Mouse (Mus musculus) telencephalon, adult 2 months (tissue): Measurements from ENCODE around the gene Gcn1l1.
"Not testable (repeated sequence)": the region's sequence is repeated elsewhere in the genome, so short reads cannot be mapped to it uniquely, and the experiment has no call there.

Experiments
- DNase-seq: peaks from one replicate; pipeline ENCODE4 v3.0.0-alpha.2; 2011; ENCODE audit warnings: low read depth, low spot score

The Gcn1l1 gene

DNA sequence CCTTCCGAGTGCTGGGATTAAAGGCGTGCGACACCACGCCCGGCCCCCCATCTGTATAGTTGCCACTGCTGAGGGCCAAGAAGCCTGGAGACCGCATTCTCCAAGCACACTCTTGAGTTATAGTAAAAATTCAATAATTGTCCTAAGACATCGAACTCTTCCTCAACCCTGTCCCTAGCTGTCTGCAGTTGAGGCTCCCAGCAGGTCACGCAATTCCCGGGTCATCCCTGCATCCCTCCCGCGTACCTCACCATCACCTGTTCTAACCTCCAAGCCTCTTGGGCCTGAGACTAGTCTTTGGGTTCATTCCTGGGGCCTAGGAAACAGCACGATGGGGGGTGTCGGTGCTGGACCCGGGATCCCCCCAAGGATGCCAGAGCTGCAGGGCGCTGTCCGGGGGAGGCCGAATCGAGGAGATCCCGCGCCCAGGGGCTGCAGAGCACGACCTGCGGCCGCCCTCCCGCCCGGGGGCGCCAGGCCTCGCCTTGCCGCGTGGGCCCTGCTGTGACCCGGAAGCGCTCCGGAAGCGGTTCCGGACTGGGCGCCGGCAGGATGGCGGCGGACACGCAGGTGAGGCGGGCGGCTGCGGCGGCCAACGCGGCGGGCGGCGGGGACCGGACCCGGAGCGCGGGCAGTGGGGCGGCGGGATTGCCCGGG lies at the start of gene Gcn1l1:
TSS of gene Gcn1l1 (plus strand) at position 518 of the 657 bp plus-strand sequence.
- DNase-seq: no peak

GRCm38 (mm10) chr5:115516081-115516907 lies 48.8 kb upstream of the Gcn1l1 start:
- no peak for DNase-seq

DNA sequence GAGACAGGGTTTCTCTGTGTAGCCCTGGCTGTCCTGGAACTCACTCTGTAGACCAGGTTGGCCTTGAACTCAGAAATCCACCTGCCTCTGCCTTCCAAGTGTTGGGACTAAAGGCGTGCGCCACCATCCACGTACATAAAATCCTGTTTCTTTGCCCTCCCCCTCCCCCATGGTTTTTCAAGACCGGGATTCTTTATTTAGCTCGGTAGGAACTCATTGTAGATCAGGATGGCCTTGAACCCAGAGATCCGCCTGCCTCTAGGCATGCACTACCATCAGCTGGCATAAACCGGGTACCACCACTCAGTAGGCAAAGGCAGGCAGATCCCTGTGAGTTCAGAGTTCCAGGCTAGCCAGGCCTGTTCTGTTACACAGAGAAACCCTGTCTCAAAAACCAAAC lies 48.1 kb upstream of the Gcn1l1 start:
- no peak for DNase-seq

DNA sequence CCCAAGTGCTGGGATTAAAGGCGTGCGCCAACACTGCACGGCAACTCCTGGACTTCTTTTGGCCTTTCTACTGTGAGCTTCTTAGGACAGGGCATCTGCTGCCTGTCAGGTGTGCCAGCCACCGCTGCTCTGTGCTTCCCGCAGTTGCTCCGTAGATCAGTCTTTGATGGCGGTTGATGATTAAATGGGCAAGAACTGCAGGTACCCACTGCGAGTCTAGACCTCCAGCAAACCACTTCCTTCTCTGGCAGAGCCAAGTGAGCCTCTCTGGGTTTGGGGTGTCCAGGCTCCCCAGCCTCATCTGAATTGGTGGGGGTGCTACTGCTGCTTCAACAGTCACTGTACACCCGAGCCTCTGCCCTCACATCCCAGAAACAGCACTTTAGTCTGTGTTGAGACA lies 47.6 kb upstream of the Gcn1l1 start:
- no peak for DNase-seq

- not testable (repeated sequence) for DNase-seq
These were observed 46.8 kb upstream of the Gcn1l1 start for GRCm38 (mm10) chr5:115518214-115518613.

- DNase-seq: no peak
These were observed 44.7 kb upstream of the Gcn1l1 start for GRCm38 (mm10) chr5:115520325-115520869.

DNA sequence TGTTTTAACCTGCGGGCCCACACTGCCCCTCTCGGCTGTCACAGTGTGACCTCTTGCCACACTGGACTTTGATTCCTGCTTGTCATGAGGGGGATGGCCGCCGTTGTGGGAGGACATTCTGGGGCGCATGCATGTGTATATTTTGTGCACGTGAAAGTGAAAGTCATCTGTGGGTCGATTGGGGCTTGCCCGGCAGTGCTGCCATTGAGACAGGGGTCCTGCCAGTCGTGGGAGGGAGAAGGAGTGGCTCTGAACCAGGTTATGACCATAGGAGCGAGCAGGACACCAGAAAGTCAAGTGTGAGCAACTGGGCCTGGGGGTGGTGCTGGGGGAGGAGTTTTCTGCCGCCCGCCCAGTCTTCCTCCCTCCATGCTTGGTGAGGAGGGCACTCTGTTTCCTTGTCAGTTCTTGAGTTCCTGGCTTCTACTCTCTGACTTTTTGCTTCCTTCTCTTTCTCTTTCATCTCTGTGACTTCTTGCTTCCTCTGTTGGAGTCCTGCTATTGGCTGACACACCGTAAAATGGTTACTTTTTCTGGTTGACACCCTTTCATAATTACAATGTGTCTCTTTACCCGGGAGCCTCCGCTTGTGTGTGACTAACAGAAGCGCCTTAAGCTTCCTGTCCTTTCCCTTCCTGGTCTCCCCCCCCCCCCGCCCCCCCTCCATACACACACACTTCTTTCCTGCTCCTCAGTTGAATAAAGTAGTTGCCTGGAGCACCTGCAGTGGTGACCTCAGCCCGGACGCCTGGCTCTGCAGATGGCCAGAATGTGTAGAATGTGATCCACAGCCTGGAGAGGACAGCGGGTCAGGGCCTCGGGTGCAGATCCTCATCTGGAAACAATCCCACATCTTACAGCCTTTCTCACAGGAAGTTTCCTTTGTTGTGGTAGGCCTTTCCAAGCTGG lies 43.2 kb upstream of the Gcn1l1 start:
- DNase-seq: no peak

GRCm38 (mm10) chr5:115522531-115522930 lies 42.5 kb upstream of the Gcn1l1 start:
- no peak for DNase-seq

DNA sequence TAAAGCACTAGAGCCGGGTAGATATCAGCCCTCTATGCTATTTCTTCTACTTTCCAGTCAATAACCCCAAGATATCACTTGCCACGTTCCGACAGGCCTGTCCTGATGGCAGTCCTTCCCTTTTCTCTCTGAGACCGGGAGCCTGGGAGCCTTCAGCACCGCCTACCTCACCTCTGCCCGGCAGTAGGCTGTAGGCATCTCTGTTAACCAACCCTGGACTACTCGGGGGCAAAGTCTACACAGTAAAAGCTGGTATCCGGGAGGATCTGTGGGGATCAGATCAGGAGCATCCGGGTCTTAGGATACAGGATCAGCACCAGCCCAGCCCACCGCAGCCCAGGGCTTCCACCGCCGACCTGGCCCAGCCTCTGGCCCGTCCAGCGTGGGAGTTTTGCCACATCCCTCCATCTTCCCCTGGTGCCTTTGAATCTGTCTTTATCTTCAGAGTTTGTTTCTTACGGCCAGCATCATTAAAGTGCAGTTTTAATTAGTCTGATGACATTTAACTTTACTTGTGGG lies 42.0 kb upstream of the Gcn1l1 start:
- DNase-seq: no peak

DNA sequence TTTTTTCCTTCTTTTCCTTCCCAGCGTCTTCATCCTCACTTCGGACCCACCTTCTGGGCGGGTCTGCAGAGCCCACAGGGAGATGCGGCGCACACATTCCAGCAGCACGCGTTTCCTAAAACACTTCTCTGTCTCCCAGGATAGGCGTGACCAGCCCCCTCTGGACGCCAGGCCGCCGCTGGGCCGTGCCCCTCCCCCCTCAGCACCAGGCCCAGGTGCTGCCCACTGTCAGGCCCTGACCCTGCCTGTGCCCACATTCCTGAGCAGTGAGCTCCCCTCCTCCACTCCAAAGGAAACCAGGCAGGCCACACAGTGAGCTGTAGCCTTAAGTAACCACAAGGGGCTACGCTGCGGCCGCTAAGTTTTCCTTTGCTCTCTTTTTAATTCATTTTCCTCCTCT lies 41.1 kb upstream of the Gcn1l1 start:
- no peak for DNase-seq

DNA sequence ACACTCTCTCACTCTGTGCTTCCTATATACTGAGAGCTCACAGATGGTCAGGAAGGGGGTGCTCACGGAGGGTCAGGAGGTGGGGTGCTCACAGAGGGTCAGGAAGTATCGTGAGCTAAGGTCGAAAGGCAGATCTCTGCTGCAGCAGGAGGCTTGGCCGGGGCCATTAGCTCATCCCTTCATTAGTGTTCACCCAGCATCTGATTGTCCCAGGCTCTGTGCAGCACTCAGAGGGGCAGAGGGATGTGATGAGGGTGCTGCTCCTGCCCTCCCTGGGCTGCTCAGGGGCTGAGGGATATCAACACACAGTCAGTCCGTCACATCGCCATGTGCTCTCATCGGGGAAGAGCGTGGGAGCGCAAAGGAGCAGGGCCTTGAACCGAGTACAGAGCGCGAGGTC lies 40.6 kb upstream of the Gcn1l1 start:
- no peak for DNase-seq

GRCm38 (mm10) chr5:115525416-115525815 lies 39.6 kb upstream of the Gcn1l1 start:
- no peak for DNase-seq

- no peak for DNase-seq
These were observed 39.1 kb upstream of the Gcn1l1 start for GRCm38 (mm10) chr5:115525943-115526342.

DNA sequence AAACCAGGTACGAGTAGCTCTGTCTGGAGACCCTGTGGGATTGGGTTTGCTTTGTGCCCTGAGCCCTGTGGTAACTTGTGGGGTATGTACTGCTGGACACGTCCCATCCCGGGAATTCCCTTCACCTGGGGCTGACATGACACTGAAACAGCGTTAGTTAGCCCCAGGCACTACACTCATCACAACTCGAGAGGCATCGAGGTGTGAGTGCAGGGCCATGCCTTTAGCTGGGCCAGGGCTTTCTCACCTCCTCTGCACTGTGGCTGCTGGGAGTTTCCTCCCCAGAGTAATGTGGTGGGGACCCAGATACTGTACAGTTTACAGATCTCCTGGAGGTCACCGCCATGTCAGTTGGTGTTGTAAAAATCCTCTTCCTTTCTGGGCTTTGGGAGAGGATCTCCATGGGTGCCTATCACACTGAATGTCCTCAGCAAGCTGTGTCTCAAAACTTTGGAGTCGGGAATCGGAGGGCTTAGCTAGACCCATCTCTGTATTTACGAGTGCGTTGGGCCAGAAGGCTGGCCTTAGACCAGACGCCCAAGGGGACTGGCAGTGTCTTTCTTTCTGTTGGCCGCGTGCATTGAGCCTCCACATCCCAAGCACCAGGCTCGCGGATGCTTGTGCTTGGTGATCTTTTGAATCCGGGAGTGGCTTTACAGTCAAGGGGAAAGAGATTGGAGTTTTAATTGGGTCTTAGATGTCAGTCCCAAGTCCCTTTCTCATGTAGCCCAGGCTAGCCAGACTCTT lies 38.4 kb upstream of the Gcn1l1 start:
- no peak for DNase-seq

- DNase-seq: no peak
These were observed 36.9 kb upstream of the Gcn1l1 start for GRCm38 (mm10) chr5:115528128-115528527.

GRCm38 (mm10) chr5:115529364-115529741 lies 35.7 kb upstream of the Gcn1l1 start:
- no peak for DNase-seq

DNA sequence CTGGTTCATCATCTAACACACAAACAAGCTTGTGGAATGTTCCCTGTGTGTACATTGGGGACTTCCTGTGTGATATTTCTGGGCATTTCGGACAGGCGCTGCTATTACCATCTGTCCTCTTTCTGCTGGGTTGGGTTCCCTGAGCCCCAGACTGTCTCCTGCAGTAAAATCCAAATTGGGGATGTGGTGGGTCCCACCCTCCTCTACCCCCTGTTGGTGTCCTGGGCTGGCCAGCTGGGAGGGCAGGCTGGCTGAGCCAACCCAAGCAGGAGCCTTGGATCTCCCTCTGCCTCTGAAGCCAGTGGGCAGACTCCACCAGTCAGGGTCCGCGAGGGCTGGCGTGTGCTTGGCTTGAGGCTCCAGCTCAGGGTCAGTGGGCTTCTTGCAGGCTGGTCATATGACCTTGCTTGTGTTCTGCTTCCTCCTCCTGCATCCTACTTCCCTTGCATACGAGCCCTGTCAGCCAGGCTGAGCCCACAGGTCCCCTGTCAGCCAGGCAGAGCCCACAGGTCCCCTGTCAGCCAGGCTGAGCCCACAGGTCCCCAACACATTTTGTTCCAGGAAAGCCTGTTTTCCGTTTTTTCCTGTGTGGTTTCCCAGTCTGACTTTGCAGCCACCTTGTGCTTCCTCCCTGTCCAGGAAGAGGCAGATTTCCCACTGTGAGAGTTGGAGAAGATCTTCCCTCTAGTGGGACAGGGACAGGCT lies 35.2 kb upstream of the Gcn1l1 start:
- no peak for DNase-seq

- DNase-seq: no peak
These were observed 34.6 kb upstream of the Gcn1l1 start for GRCm38 (mm10) chr5:115530447-115530809.

GRCm38 (mm10) chr5:115531671-115532270 lies 33.3 kb upstream of the Gcn1l1 start:
- DNase-seq: no peak

DNA sequence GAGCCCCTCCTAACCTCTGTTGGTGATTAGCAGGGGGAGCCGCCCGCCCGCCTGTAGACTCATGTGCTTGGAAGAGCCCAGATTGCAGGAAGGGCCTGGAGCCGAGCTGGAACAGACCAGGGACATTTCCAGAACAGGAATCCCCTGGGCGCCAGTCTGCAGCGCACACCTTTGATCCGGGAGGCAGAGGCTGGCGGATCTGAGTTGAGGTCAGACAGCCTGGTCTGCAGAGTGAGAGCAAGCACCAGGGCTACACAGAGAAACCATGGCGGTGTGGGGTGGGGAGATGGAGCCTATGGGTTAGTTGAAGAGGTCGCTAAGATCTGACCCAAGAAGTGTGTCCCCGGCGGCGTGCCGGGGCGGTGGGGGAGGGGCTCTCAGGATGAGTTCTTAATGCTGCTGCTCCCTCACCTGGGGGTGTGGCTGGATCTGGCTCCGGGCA lies 30.7 kb upstream of the Gcn1l1 start:
- DNase-seq: no peak
